Mouse (Mus musculus) kidney, adult 8-10 months (tissue): ENCODE results near the gene Ppp1r37.
"Not testable (repeated sequence)": the region's sequence is repeated elsewhere in the genome, so short reads cannot be mapped to it uniquely, and the experiment has no call there.

Source experiments
- DNase-seq, 2 experiments: peaks; one replicate each; pipeline ENCODE4 v3.0.0; 2022

Gene Ppp1r37

GRCm38 (mm10) chr7:19562643-19563410 lies at the start of gene Ppp1r37:
Gene Ppp1r37 (minus strand): TSS chr7:19563076.
- DNase-seq, result peak in 1 of 2 experiments; percentile 61

- no peak for DNase-seq
Observed at GRCm38 (mm10) chr7:19610969-19611368, 48.1 kb upstream of the Ppp1r37 start.

GRCm38 (mm10) chr7:19609641-19610332 lies 46.9 kb upstream of the Ppp1r37 start:
- DNase-seq, result peak in 1 of 2 experiments; percentile 32

- DNase-seq, result no peak
Observed at GRCm38 (mm10) chr7:19607291-19607690, 44.4 kb upstream of the Ppp1r37 start.

GRCm38 (mm10) chr7:19604606-19605214 lies 41.8 kb upstream of the Ppp1r37 start:
- not testable (repeated sequence) for DNase-seq

GRCm38 (mm10) chr7:19603849-19604605 lies 41.2 kb upstream of the Ppp1r37 start, which contains the start of gene Clasrp:
Gene Clasrp (minus strand): TSS chr7:19604486.
- peak; percentile 97 for DNase-seq

- DNase-seq, result no peak
Observed at GRCm38 (mm10) chr7:19603055-19603454, 40.2 kb upstream of the Ppp1r37 start.

GRCm38 (mm10) chr7:19600562-19600961 lies 37.7 kb upstream of the Ppp1r37 start:
- no peak for DNase-seq

- no peak for DNase-seq
Observed at GRCm38 (mm10) chr7:19593061-19593730, 30.3 kb upstream of the Ppp1r37 start.

GRCm38 (mm10) chr7:19589917-19590316 lies 27.0 kb upstream of the Ppp1r37 start:
- DNase-seq, result peak; percentile 63 to 75

GRCm38 (mm10) chr7:19589207-19589606 lies 26.3 kb upstream of the Ppp1r37 start:
- DNase-seq, result peak in 1 of 2 experiments; percentile 65

- DNase-seq, result no peak
Observed at GRCm38 (mm10) chr7:19586269-19586668, 23.4 kb upstream of the Ppp1r37 start.

- no peak for DNase-seq
Observed at GRCm38 (mm10) chr7:19580634-19581033, 17.8 kb upstream of the Ppp1r37 start.

GRCm38 (mm10) chr7:19579751-19580150 lies 16.9 kb upstream of the Ppp1r37 start:
- no peak for DNase-seq

GRCm38 (mm10) chr7:19578436-19578835 lies 15.6 kb upstream of the Ppp1r37 start:
- no peak for DNase-seq

GRCm38 (mm10) chr7:19577877-19578414 lies 15.1 kb upstream of the Ppp1r37 start:
- DNase-seq, result no peak

GRCm38 (mm10) chr7:19577141-19577852 lies 14.4 kb upstream of the Ppp1r37 start, which contains the start of the genes Zfp296 and Gemin7:
Gene Zfp296 (plus strand): TSS chr7:19577287.
Gene Gemin7 (minus strand): TSS chr7:19577595.
- peak; percentile 59 to 65 for DNase-seq

GRCm38 (mm10) chr7:19575559-19575958 lies 12.7 kb upstream of the Ppp1r37 start:
- DNase-seq, result no peak

- DNase-seq, result no peak
Observed at GRCm38 (mm10) chr7:19573776-19574140, 10.9 kb upstream of the Ppp1r37 start.

GRCm38 (mm10) chr7:19572926-19573775 lies 10.3 kb upstream of the Ppp1r37 start:
- peak; percentile 59 to 75 for DNase-seq
